Mouse (Mus musculus): ENCODE results near the gene Xpa. TPM values are rescaled to one million over a fixed set of nuclear protein-coding genes. Genes with fewer than 3 reads are reported as not detected.

Gene Xpa
- 16.4 and 55.7 TPM in 2 replicates for polyA plus RNA-seq (2012; rRNA removed; ENCODE audit: low replicate concordance)

GRCm38 (mm10) chr4:46195781-46196487 is at the start of gene Xpa:
Xpa (minus strand) TSS chr4:46196311.

GRCm38 (mm10) chr4:46138287-46139222 is 57.6 kb downstream of the Xpa start, which contains the start of the genes Ncbp1 and Tstd2:
Ncbp1 (plus strand) TSS chr4:46138613.
Tstd2 (minus strand) TSS chr4:46138694.

Other genes with a start within 250 kb of the Xpa start
- 7.2 and 15.6 TPM in 2 replicates for gene Tdrd7, start 231.0 kb downstream of the Xpa start, polyA plus RNA-seq (2012; rRNA removed; ENCODE audit: low replicate concordance)
- 0.98 and 1.9 TPM in 2 replicates for gene Tmod1, start 157.4 kb downstream of the Xpa start, polyA plus RNA-seq (2012; rRNA removed; ENCODE audit: low replicate concordance)
- 4.8 and 5.1 TPM in 2 replicates for gene Ncbp1, start 57.7 kb downstream of the Xpa start, polyA plus RNA-seq (2012; rRNA removed; ENCODE audit: low replicate concordance)
- 4.6 and 7.2 TPM in 2 replicates for gene Tstd2, start 57.6 kb downstream of the Xpa start, polyA plus RNA-seq (2012; rRNA removed; ENCODE audit: low replicate concordance)
- gene Foxe1, start 147.3 kb upstream of the Xpa start, polyA plus RNA-seq (2012; rRNA removed; ENCODE audit: low replicate concordance), result 0.08 TPM in 1 of 2 replicates, not detected in the other
- 1.5 and 2.5 TPM in 2 replicates for gene Trmo, start 193.1 kb upstream of the Xpa start, polyA plus RNA-seq (2012; rRNA removed; ENCODE audit: low replicate concordance)
- gene Hemgn, start 217.2 kb upstream of the Xpa start, polyA plus RNA-seq (2012; rRNA removed; ENCODE audit: low replicate concordance), result 0.09 TPM in 1 of 2 replicates, not detected in the other

Measured in duodenum, adult 2 months (tissue).